Mouse (Mus musculus) kidney, adult 2 months (tissue): ENCODE results near the gene Donson. TPM values are rescaled to one million over a fixed set of nuclear protein-coding genes. Genes with fewer than 3 reads are reported as not detected.

Source experiments
- DNase-seq: peaks from one replicate; pipeline ENCODE4 v3.0.0; 2021
- H3K27ac ChIP-seq: fragments of 200-500 bp; 2 replicates; pipeline ENCODE4 v1.5.1; 2012; ENCODE audit warnings: low read depth, low read length, control low read depth, inconsistent platforms; ENCODE audit not compliant: insufficient read depth
- H3K27me3 ChIP-seq: fragments of 200-500 bp; replicated peaks from 2 replicates; pipeline ENCODE4 v1.6.1; 2012; ENCODE audit warnings: mild to moderate bottlenecking, moderate library complexity, low read length, inconsistent platforms; ENCODE audit not compliant: control insufficient read depth, insufficient read depth
- H3K36me3 ChIP-seq: fragments of 200-500 bp; 2 replicates; pipeline ENCODE4 v1.6.1; 2012; ENCODE audit warnings: mild to moderate bottlenecking, moderate library complexity, low read length, inconsistent platforms; ENCODE audit not compliant: control insufficient read depth, insufficient read depth
- H3K4me1 ChIP-seq: fragments of 200-500 bp; 2 replicates; pipeline ENCODE4 v1.6.1; 2011; ENCODE audit warnings: low read length; ENCODE audit not compliant: control insufficient read depth, insufficient read depth
- H3K4me3 ChIP-seq: fragments of 200-500 bp; 2 replicates; pipeline ENCODE4 v1.5.1; 2011; ENCODE audit warnings: mild to moderate bottlenecking, low read depth, low read length, control low read depth; ENCODE audit not compliant: insufficient read depth
- CTCF ChIP-seq: fragments of 200-500 bp; conservative IDR thresholded peaks from 2 replicates; pipeline ENCODE4 v1.5.1; 2011; ENCODE audit warnings: low read depth, mild to moderate bottlenecking, control low read depth, low read length, moderate library complexity, mixed read lengths; ENCODE audit not compliant: insufficient read depth, insufficient read length
- POLR2A ChIP-seq: fragments of 200-500 bp; IDR thresholded peaks from one replicate; pipeline ENCODE4 v1.6.1; 2011; ENCODE audit warnings: low read depth, low read length, control low read depth
- whole genome bisulfite sequencing: fragments of 180-500 bp; shearing (Covaris S2); methylation state at CpG from one replicate; pipeline ENCODE4 v1.1.7; 2018; 5-methylcytosine and 5-hydroxymethylcytosine counted together
- polyA plus RNA-seq: library from polyadenylated mRNA; depleted of rRNA; stranded (reverse); fragments of >200 nt; gene quantifications from 2 replicates; pipeline ENCODE4 v1.2.3, GENCODE M21; 2012

The Donson gene
- polyA plus RNA-seq, 1 experiment: 2.3 TPM

DNA sequence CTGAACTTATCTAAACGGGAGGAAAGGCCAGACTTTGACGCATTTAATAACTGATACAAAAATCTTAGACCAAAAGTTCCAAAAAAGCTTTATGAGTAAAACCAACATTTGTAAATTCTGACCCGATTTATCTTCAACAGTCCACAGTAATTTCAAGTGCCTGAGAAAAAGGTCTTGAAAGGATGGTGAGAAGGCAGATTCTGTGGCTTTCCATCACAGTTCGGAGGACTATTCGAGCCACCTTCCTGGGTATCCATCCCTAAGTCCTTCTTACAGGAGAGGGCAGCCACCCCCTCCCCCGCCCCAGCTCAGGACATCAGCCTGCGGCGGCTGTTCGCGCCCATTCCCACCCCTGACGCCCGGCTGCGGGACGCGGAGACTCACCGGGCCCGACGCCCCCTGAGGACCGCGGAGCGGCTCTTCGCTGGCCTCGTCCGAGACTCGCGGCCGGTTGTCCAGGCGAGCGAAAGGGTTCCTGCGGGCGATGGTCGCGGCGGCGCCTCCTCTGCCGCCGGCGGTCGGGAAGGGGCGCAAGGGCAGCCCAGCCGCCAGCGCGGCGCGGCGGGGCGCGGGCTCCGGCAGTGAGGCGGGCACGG, 449 bp downstream of the Donson start:
- Histone ChIP-seq H3K27me3 (no peaks in the 10 kb centered on the region), H3K27ac (no peak overlapping the region), H3K4me3 (peak overlapping the region; percentile 60), H3K36me3 (no peaks in the 10 kb centered on the region), H3K4me1 (0 out of 2 replicates have a peak, but pooled peaks cover 4% of the 10 kb centered on the region)
- TF ChIP-seq POLR2A (no peak), CTCF (no peak)
- WGBS: 3% methylated on average over 51 of the region's 51 CpGs
- no peak for DNase-seq

DNA sequence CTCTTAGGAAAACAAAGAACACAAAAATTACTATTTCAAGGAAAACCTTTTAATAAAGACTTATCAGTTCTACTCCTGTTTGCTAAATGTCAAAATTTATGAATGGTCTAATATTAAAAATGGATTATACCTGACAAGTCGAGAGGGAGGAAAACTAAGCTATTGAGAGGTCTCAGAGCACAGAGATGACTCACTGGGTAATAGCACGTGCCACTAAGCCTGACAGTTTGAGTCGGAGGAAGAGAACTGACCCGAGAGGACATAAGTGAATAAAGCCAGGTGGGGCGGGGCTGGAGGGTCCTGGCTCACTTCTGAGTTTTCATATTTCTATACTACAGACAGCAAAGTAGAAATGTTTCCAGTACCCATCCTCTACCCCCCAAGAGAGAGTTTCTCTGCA, 2.2 kb downstream of the Donson start:
- H3K27me3 ChIP-seq: no peaks in the 10 kb centered on the region
- TF ChIP-seq CTCF: no peak
- TF ChIP-seq POLR2A: no peak
- no peak for DNase-seq
- 0 out of 2 replicates have a peak, but pooled peaks cover 4% of the 10 kb centered on the region for H3K4me1 ChIP-seq
- no peak overlapping the region for H3K27ac ChIP-seq
- no peak overlapping the region for H3K4me3 ChIP-seq
- WGBS: 88% methylated on average over 5 of the region's 5 CpGs
- 0 out of 2 replicates have a peak, but pooled peaks cover 1% of the 10 kb centered on the region for H3K36me3 ChIP-seq

DNA sequence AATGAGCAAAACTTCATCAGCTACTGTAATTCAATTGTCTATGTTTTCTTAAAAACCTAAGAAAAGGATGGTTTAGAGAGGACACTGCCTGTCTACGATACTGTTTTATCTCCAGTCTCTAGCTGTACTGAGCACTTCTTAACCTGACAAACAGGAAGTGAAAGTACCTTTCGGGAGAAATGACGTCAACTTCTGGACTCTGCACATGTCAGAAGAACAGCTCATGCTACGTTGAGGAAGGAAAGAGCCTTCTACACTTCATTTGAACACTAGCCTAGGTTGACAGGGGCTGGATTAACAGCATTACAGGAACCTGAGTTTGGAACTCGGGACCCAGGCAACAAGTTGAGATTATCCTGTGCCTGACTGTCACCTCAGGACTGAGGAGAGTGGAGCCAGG, 3.0 kb downstream of the Donson start:
- WGBS: 78% methylated on average over 5 of the region's 5 CpGs
- Histone ChIP-seq H3K27me3 (no peaks in the 10 kb centered on the region), H3K36me3 (0 out of 2 replicates have a peak, but pooled peaks cover 1% of the 10 kb centered on the region), H3K4me3 (no peak overlapping the region), H3K4me1 (0 out of 2 replicates have a peak, but pooled peaks cover 4% of the 10 kb centered on the region), H3K27ac (no peak overlapping the region)
- no peak for TF ChIP-seq POLR2A
- no peak for DNase-seq

DNA sequence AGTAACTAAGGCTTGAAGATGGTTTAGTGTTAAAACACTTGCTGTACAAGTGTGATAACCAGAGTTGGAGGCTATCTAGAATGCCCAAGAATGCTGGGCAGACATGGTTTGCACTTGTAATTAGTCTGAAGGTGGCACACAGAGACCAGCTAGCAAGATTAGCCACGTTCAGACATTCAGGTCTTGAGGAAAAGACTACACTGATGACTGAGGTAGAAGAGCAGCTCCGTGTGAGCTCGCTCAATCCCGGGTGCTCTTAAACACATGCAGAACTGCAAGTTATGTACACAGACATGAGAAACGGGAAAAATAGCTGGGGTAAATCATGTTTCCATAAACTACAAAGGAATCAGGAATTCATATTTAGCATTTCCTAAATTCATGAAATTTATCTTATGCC, 7.9 kb downstream of the Donson start:
- 69% methylated on average over 5 of the region's 5 CpGs for WGBS

DNA sequence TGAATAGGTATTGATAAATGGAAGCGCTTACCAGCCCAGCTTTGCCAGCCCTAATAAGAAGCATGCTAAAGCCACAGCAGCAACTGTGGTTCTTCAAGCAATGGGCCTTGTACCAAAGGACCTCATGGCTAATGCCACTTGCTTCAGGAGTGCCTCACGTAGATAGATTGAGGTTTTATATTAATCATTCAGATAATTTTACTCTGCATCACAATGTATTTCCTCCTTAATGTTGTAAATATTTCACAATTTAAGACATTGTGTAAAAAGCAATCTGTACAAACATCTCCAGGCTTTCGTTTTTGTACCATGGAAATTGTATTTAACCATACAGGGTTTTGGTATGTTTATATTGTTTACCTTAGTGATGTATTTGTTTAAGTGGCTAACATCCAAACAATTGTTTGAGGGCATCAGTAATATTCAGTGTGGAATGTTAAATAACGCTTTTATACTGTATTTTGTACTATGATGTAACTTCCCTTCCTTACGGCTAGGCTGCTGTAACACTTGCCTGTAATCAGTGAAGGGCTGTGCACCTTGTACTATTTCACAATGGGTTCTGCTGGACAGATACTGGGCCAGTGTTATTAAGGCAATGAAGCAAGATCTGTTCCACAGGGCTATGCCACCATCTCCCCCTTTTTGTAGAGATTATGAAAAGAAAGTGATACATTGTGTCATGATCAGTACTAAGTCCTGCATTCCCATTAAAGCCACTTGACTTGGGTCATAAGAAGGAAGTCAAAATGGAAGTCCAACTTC, 10.2 kb downstream of the Donson start:
- Histone ChIP-seq H3K36me3 (peaks cover 19% of the 10 kb centered on the region), H3K27ac (no peak overlapping the region)
- DNase-seq: no peak

More for the DNA sequence above, 7.9 kb downstream of the Donson start:
- Histone ChIP-seq H3K27me3 (no peaks in the 10 kb centered on the region), H3K27ac (no peak overlapping the region), H3K4me1 (no peaks in the 10 kb centered on the region), H3K4me3 (no peak overlapping the region), H3K36me3 (peaks cover 16% of the 10 kb centered on the region)
- no peak for DNase-seq
- TF ChIP-seq CTCF (no peak), POLR2A (no peak)

DNA sequence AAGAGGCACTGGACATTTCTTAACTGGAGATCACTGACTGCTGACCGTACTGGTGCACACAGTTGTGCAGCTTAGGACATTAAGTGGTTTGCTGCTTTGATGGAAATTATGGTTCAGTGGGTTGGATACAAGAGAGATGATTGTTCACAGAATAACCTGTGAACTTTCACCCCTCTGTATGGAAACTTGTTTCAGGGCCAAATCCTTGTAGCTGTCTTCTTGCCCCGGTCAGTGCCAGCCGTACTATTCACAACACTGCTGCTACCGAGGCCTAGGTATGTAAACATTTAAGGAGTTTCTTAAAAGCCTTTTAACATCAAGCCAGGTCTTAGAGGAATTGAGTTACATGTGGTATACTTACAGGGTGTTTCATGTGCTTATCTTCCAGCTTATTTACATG, 14.1 kb downstream of the Donson start:
- peak; percentile 55 for DNase-seq
- Histone ChIP-seq H3K4me1 (no peaks in the 10 kb centered on the region), H3K36me3 (peaks cover 31% of the 10 kb centered on the region), H3K27me3 (no peaks in the 10 kb centered on the region), H3K4me3 (no peak overlapping the region), H3K27ac (no peak overlapping the region)
- TF ChIP-seq CTCF: no peak
- TF ChIP-seq POLR2A: no peak
- WGBS: 43% methylated on average over 4 of the region's 4 CpGs

More for the DNA sequence above, 10.2 kb downstream of the Donson start:
- no peak for TF ChIP-seq CTCF
- no peak for TF ChIP-seq POLR2A
- H3K4me1 ChIP-seq: no peaks in the 10 kb centered on the region
- H3K27me3 ChIP-seq: no peaks in the 10 kb centered on the region
- H3K4me3 ChIP-seq: no peak overlapping the region
- 80% methylated on average over 5 of the region's 5 CpGs for WGBS

DNA sequence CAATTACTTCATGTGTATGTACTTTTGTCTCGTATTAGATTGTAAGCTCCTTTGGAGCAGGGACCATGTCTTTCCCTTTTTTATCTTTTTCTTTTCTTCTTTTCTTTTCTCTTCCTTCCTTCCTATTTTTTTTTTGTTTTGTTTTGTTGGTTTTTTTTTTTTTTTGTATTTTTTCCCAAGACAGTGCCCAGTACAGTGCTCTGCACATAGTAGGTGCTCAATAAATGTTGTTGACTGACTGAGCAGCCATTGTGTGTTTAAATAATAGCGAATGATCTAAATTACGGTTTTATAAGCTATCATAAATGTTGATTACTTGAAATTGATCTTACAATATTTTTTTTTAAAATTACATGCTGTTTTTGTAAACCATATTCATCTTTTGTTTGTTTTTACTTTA, 24.8 kb downstream of the Donson start:
- no peak for DNase-seq
- Histone ChIP-seq H3K27me3 (no peaks in the 10 kb centered on the region), H3K4me3 (no peak overlapping the region), H3K4me1 (no peaks in the 10 kb centered on the region), H3K36me3 (peaks cover 30% of the 10 kb centered on the region), H3K27ac (no peak overlapping the region)
- 92% methylated on average over 3 of the region's 3 CpGs for WGBS
- TF ChIP-seq POLR2A (no peak), CTCF (no peak)
